10 mouse cellular contexts compared by ENCODE assay signal in the genomic region with DNA sequence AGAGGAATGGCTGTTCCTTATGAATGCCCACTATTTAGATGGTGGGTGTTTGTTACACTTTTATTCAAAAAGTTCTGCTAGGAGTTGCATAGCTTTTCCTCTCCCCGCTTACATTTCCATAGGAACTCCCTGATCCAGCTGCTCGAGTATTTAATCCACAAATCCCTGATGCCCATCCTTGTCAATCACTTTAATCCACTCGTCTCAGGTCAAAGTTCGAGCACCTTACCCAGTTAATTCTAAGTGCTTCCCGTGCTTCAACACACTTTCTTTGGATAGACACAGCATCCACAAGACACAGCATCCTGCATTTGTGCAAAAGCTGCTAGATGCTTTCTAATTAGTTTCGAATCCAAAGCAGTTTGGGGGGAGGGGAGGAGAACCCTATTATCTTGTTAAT. TPM values are rescaled to one million over a fixed set of nuclear protein-coding genes. Genes with fewer than 3 reads are reported as not detected.
DNase-seq lines count a peak whose midpoint lies in the region; ATAC-seq and TF ChIP-seq lines count a peak whose summit lies in the region.
"Had no signal": no experiment of that assay in that cellular context is flagged by ENCODE, and none has a peak within 500 bp of the region (broad histone marks: within the 10 kb centered on the region; RNA-seq: fewer than 3 reads in every experiment).

No protein-coding gene starts in this region.

- H3K27ac ChIP-seq in heart, embryonic 14.5 days (replicated peaks in 1 of 2; ENCODE audit: control insufficient read depth in 1 of 2, insufficient read depth in 1 of 2, low read depth in 2 of 2, low read length in 2 of 2), result no peak overlapping the region
- no peak overlapping the region for H3K27ac ChIP-seq in liver, embryonic 14.5 days

- no peaks in the 10 kb centered on the region for H3K27me3 ChIP-seq in heart, embryonic 14.5 days (ENCODE audit: control insufficient read depth, insufficient read depth, low read length)
- H3K27me3 ChIP-seq in liver, embryonic 14.5 days (ENCODE audit: control insufficient read depth, insufficient read depth, low read length), result no peaks in the 10 kb centered on the region

- ATAC-seq in heart, embryonic 14.5 days (ENCODE audit: insufficient number of reproducible peaks, insufficient read depth, low FRiP score, low read depth), result no peak
- no peak for ATAC-seq in liver, embryonic 14.5 days (ENCODE audit: insufficient read depth)

- H3K4me3 ChIP-seq in heart, embryonic 14.5 days (ENCODE audit: control insufficient read depth in 1 of 2, insufficient read depth in 1 of 2, low read depth in 1 of 2, low read length in 2 of 2), result peak overlapping the region; percentile 5 to 89; a peak in 3 of 4 replicates
- H3K4me3 ChIP-seq in liver, embryonic 14.5 days (ENCODE audit: insufficient read depth in 1 of 2, low read depth in 2 of 2, low read length in 2 of 2), result peak overlapping the region; percentile 14 to 70; a peak in 3 of 4 replicates

- TF ChIP-seq EP300 in liver, embryonic 14.5 days (IDR thresholded peaks at IDR 0.05; ENCODE audit: low read depth), result no peak

- peak overlapping the region; percentile 80 for H3K4me2 ChIP-seq in heart, embryonic 14.5 days (ENCODE audit: low read length)
- H3K4me2 ChIP-seq in liver, embryonic 14.5 days (ENCODE audit: low read depth), result peak overlapping the region; percentile 85

- no peaks in the 10 kb centered on the region for H3K9me3 ChIP-seq in heart, embryonic 14.5 days (ENCODE audit: control insufficient read depth, low read length)
- H3K9me3 ChIP-seq in liver, embryonic 14.5 days (ENCODE audit: control insufficient read depth, low read length), result no peaks in the 10 kb centered on the region

- peaks cover 17 to 52% of the 10 kb centered on the region in 2 experiments for H3K4me1 ChIP-seq in heart, embryonic 14.5 days (ENCODE audit: control insufficient read depth in 2 of 2, insufficient read depth in 2 of 2, low read length in 2 of 2)
- peaks cover 0 to 27% of the 10 kb centered on the region in 2 experiments; a peak in 3 of 4 replicates for H3K4me1 ChIP-seq in liver, embryonic 14.5 days (replicated peaks; ENCODE audit: control insufficient read depth in 2 of 2, insufficient read depth in 2 of 2, low read length in 1 of 2)

- no peak for DNase-seq in heart, adult 9 months (ENCODE audit: low spot score in 2 of 2)
- DNase-seq in testis, postnatal 14 days (ENCODE audit: low spot score), result peak; percentile 35
- no peak for DNase-seq in testis, postnatal 10 days (ENCODE audit: low spot score)
- DNase-seq in liver, embryonic 14.5 days (ENCODE audit: low read depth in 3 of 3, low spot score in 3 of 3), result no peak
- no peak for DNase-seq in spleen, postnatal 14 days (ENCODE audit: low spot score in 2 of 2)
- no peak for DNase-seq in cerebellum, adult 11 months
- DNase-seq in left cerebral cortex, adult 9 months (ENCODE audit: low spot score in 2 of 2), result no peak
- DNase-seq: adrenal gland, postnatal 10 days had no signal

- H3K36me3 ChIP-seq in heart, embryonic 14.5 days (ENCODE audit: control insufficient read depth, insufficient read depth, low read length), result peaks cover 12% of the 10 kb centered on the region; the same call in 1 of the 2 replicates
- H3K36me3 ChIP-seq in liver, embryonic 14.5 days (replicated peaks; ENCODE audit: control insufficient read depth, insufficient read depth, low read depth), result no peaks in the 10 kb centered on the region

- WGBS in heart, embryonic 14.5 days, result 65% methylated on average over 6 of the region's 6 CpGs
- WGBS in liver, embryonic 14.5 days (ENCODE audit: insufficient replicate concordance), result 57% methylated on average over 6 of the region's 6 CpGs

- no peak for TF ChIP-seq CTCF in liver, embryonic 14.5 days (IDR thresholded peaks at IDR 0.05; ENCODE audit: low read depth)

- no peak overlapping the region for H3K9ac ChIP-seq in heart, embryonic 14.5 days (ENCODE audit: low read length)
- H3K9ac ChIP-seq in liver, embryonic 14.5 days (replicated peaks), result no peak overlapping the region

RNA-seq across cellular contexts. Expression of gene Hadh, which starts 1.5 kb away (rescaled TPM):
- polyA plus RNA-seq in heart, embryonic 14.5 days (2014; fragmentation: Nextera tagmentation; extraction: Ambion mirVana), result 194 and 198 TPM in 2 replicates
- polyA plus RNA-seq in liver, embryonic 14.5 days (2012; rRNA removed), result 61.1 and 78.3 TPM in 2 replicates
- 98.0 and 109 TPM in 2 replicates for polyA plus RNA-seq in liver, embryonic 14.5 days (2014; fragmentation: Nextera tagmentation; extraction: Ambion mirVana)

RNA-seq across cellular contexts. Expression of gene Cyp2u1, which starts 32.6 kb away (rescaled TPM):
- polyA plus RNA-seq in heart, embryonic 14.5 days (2014; fragmentation: Nextera tagmentation; extraction: Ambion mirVana), result 13.2 and 13.3 TPM in 2 replicates
- 0.15 TPM in 2 replicates for polyA plus RNA-seq in liver, embryonic 14.5 days (2012; rRNA removed)
- 0.04 and 0.08 TPM in 2 replicates for polyA plus RNA-seq in liver, embryonic 14.5 days (2014; fragmentation: Nextera tagmentation; extraction: Ambion mirVana)
- polyA plus RNA-seq: erythroblast, embryonic 14.5 days had no signal

Comparison
In these comparisons a context has a peak if more than half of its experiments do, and no peak if none do; other contexts are left out.
1. RNA of gene Cyp2u1, which starts 32.6 kb away (polyA plus RNA-seq): 13.2 to 13.3 TPM in heart, embryonic 14.5 days; 0.04 to 0.15 TPM in liver, embryonic 14.5 days; every median in the first group is over 10 times any median in the second.